Mouse (Mus musculus) megakaryocyte, embryonic 14.5 days (primary cell): ENCODE measurements around the gene Bend3.

ENCODE experiments used
- FLI1 ChIP-seq: IDR thresholded peaks from 2 replicates; pipeline ENCODE4 v1.6.1; 2012; ENCODE audit warnings: low read length, inconsistent platforms, mixed read lengths
- GATA1 ChIP-seq: IDR thresholded peaks from 3 replicates; pipeline ENCODE4 v1.6.1; 2012; ENCODE audit warnings: mixed read lengths, low read length, inconsistent platforms, borderline replicate concordance

- TF ChIP-seq GATA1 (no peak), FLI1 (no peak)
Observed at GRCm38 (mm10) chr10:43485751-43486268, 7.2 kb downstream of the Bend3 start.
